Mouse (Mus musculus): ENCODE measurements around the gene Nrp1. TPM values are rescaled to one million over a fixed set of nuclear protein-coding genes. Genes with fewer than 3 reads are reported as not detected.
A peak's percentile ranks its signal among the peaks of the same experiment; 100 is the strongest.

The Nrp1 gene
- polyA plus RNA-seq, 1 experiment from 2014 or later = 21.4 TPM

DNA sequence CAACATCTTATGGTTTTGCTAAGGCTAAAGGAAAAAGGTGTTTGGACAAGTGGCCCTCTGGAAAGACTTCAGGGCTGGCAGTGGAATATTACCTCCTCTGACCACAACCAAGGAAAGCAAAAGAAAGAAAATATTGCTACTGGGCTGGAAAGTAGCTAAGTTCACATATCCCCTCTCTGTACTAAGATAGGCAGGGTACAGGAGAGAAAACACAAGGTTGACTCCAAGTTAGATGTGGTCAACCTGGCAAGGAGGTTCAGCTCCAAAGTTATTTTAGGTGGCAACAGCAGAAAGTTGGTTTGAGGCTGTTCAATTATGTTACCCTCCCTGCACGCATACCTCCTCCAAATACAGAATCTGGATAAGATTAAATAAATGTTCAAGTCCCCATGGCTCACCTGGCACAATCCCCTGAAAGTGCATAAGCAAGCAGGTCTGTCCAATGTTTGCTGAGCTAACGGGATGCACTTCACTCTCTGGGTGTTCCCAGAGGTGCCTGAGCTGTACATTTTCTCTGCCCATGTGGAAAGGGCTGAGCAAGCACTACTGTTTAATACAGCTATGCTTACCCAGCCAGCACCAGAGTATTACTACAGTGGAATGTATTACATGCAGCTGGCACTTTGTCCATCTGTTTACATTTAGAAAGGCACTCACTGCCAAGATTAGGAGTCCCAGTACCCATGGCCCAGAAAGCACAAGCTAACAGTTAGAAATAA is 185.9 kb downstream of the Nrp1 start:
- H3K9me3 ChIP-seq (ENCODE audit: control insufficient read depth, low read length) = no peaks in the 10 kb centered on the region
- no peak overlapping the region for H3K27ac ChIP-seq (ENCODE audit: low read depth, low read length)
- H3K4me2 ChIP-seq = no peak overlapping the region
- H3K9ac ChIP-seq (ENCODE audit: low read length) = no peak overlapping the region
- no peak overlapping the region for H3K4me3 ChIP-seq (ENCODE audit: low read depth, low read length)
- no peaks in the 10 kb centered on the region for H3K36me3 ChIP-seq (ENCODE audit: control insufficient read depth, insufficient read depth, low read length)
- ATAC-seq (ENCODE audit: low FRiP score) = no peak
- no peaks in the 10 kb centered on the region for H3K27me3 ChIP-seq (ENCODE audit: control insufficient read depth, insufficient read depth, low read length)
- DNase-seq (ENCODE audit: low spot score, missing footprints) = no peak
- H3K4me1 ChIP-seq (ENCODE audit: control insufficient read depth, insufficient read depth, low read length) = no peaks in the 10 kb centered on the region
- WGBS = 94% methylated on average over 2 of the region's 2 CpGs

- WGBS = 90% methylated on average over 1 of the region's 1 CpGs
- DNase-seq (ENCODE audit: low spot score, missing footprints) (no peak), ATAC-seq (ENCODE audit: low FRiP score) (no peak)
- Histone ChIP-seq H3K4me3 (ENCODE audit: low read depth, low read length) (no peak overlapping the region), H3K9me3 (ENCODE audit: control insufficient read depth, low read length) (no peaks in the 10 kb centered on the region), H3K9ac (ENCODE audit: low read length) (no peak overlapping the region), H3K27ac (ENCODE audit: low read depth, low read length) (no peak overlapping the region), H3K4me1 (ENCODE audit: control insufficient read depth, insufficient read depth, low read length) (no peaks in the 10 kb centered on the region), H3K27me3 (ENCODE audit: control insufficient read depth, insufficient read depth, low read length) (no peaks in the 10 kb centered on the region), H3K4me2 (no peak overlapping the region), H3K36me3 (ENCODE audit: control insufficient read depth, insufficient read depth, low read length) (no peaks in the 10 kb centered on the region)
Measured at GRCm38 (mm10) chr8:128546287-128546686, 187.9 kb downstream of the Nrp1 start.

DNA sequence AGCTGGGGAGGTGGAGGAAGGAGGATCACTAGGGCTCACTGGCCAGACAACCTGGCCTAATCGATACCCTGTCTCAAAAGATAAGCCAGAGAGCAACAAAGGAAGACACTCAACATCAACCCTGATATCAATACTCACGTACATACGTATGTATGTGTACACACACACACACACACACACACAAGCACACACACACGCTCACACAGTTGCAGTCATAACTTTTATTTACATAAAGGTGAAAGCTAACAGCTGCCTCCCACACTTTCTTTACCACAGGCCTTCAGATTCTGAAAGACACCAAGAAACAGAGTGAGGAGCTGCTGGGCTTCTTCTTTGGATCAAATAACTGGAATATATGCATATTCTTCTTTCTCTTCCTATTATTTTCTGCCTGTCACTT is 189.0 kb downstream of the Nrp1 start:
- Histone ChIP-seq H3K36me3 (ENCODE audit: control insufficient read depth, insufficient read depth, low read length) (no peaks in the 10 kb centered on the region), H3K4me2 (no peak overlapping the region), H3K9ac (ENCODE audit: low read length) (no peak overlapping the region), H3K27me3 (ENCODE audit: control insufficient read depth, insufficient read depth, low read length) (no peaks in the 10 kb centered on the region), H3K4me1 (ENCODE audit: control insufficient read depth, insufficient read depth, low read length) (no peaks in the 10 kb centered on the region), H3K9me3 (ENCODE audit: control insufficient read depth, low read length) (no peaks in the 10 kb centered on the region), H3K4me3 (ENCODE audit: low read depth, low read length) (no peak overlapping the region), H3K27ac (ENCODE audit: low read depth, low read length) (no peak overlapping the region)
- ATAC-seq (ENCODE audit: low FRiP score) (no peak), DNase-seq (ENCODE audit: low spot score, missing footprints) (no peak)
- WGBS = 91% methylated on average over 4 of the region's 4 CpGs

- Histone ChIP-seq H3K27ac (ENCODE audit: low read depth, low read length) (no peak overlapping the region), H3K27me3 (ENCODE audit: control insufficient read depth, insufficient read depth, low read length) (no peaks in the 10 kb centered on the region), H3K9ac (ENCODE audit: low read length) (no peak overlapping the region), H3K4me3 (ENCODE audit: low read depth, low read length) (no peak overlapping the region), H3K9me3 (ENCODE audit: control insufficient read depth, low read length) (no peaks in the 10 kb centered on the region), H3K4me2 (no peak overlapping the region), H3K36me3 (ENCODE audit: control insufficient read depth, insufficient read depth, low read length) (no peaks in the 10 kb centered on the region), H3K4me1 (ENCODE audit: control insufficient read depth, insufficient read depth, low read length) (no peaks in the 10 kb centered on the region)
- DNase-seq (ENCODE audit: low spot score, missing footprints) (peak; percentile 61), ATAC-seq (ENCODE audit: low FRiP score) (no peak)
- WGBS = 84% methylated on average over 5 of the region's 5 CpGs
Measured at GRCm38 (mm10) chr8:128549738-128550137, 191.3 kb downstream of the Nrp1 start.

DNA sequence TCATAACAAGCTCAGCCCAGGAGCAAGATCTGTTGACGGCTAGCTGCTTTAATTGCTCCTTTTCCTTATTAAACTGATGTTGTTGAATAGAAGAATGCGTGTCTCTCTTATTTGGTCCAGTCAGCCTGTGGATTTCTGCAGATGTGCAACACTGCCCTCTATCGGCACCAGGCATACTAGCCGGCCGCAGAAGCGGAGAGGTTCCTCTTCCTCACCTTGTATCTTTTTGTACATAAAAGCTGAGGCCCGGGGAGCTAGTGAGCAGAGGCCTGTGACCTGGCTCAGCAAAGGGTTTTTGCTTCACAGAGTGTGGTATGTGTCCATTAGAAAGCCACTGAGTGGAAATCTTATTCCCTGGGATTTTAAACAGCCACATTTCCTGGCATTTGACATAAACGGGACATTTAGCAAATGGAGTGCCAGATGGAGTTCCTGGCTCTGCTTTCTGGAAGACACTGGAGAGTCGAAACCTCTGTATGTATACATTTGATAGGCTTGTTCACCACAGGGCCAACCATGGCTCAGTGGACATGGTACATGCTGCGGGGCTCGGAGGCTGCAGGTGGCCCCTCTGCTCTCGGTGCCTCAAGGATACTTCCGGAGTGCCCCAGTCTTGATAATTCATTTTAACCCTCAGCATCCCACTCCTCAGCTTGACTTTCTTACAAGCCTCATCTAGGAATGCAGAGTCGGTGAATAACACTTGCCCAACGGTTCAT is 193.2 kb downstream of the Nrp1 start:
- H3K4me3 ChIP-seq (ENCODE audit: low read depth, low read length) = no peak overlapping the region
- ATAC-seq (ENCODE audit: low FRiP score) = no peak; the same call in 1 of the 2 replicates

More for the DNA sequence above, 193.2 kb downstream of the Nrp1 start:
- peak; percentile 92 for DNase-seq (ENCODE audit: low spot score, missing footprints)
- no peak overlapping the region for H3K4me2 ChIP-seq
- no peak overlapping the region for H3K27ac ChIP-seq (ENCODE audit: low read depth, low read length)
- no peaks in the 10 kb centered on the region for H3K27me3 ChIP-seq (ENCODE audit: control insufficient read depth, insufficient read depth, low read length)
- H3K4me1 ChIP-seq (ENCODE audit: control insufficient read depth, insufficient read depth, low read length) = no peaks in the 10 kb centered on the region
- no peak overlapping the region for H3K9ac ChIP-seq (ENCODE audit: low read length)
- no peaks in the 10 kb centered on the region for H3K9me3 ChIP-seq (ENCODE audit: control insufficient read depth, low read length)
- H3K36me3 ChIP-seq (ENCODE audit: control insufficient read depth, insufficient read depth, low read length) = no peaks in the 10 kb centered on the region
- 55% methylated on average over 15 of the region's 15 CpGs for WGBS

MicroRNA genes within 50 kb of the gene (microRNA counts, 519-probe panel; counts per million panel counts)
- not detected for microRNA mmu-miR-1903

Small RNA genes within 50 kb of the gene (microRNA-seq; reads per million reads assigned to microRNA genes)
- 0.57 reads per million for gene Mir1903
